8 mouse cellular contexts compared by ENCODE assay signal in the genomic region with DNA sequence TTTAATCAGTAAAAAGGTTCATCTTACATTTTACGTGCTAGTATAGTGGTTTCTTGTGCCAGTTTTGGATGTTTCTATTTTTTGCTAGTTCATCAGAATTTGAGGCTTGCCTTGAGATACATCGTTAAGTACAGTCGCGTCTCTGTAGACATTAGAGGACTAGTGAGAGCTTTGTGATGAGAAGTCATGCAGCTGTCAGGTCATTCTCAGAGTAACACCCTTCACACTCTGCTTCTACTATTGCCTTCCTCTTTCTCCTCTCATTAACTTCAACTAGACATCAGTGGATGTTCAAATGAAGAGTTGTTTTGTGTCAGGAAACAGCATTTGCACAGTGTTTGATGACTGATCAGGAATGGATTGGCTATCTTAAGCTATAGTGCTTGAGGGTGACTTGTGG. TPM values are rescaled to one million over a fixed set of nuclear protein-coding genes. Genes with fewer than 3 reads are reported as not detected.
DNase-seq lines count a peak whose midpoint lies in the region; ATAC-seq and TF ChIP-seq lines count a peak whose summit lies in the region.

No protein-coding gene starts in this region.

- H3K27me3 ChIP-seq in kidney, adult 2 months (replicated peaks; ENCODE audit: control insufficient read depth, insufficient read depth, low read length) = no peaks in the 10 kb centered on the region
- no peaks in the 10 kb centered on the region for H3K27me3 ChIP-seq in hindbrain, embryonic 12.5 days
- no peaks in the 10 kb centered on the region for H3K27me3 ChIP-seq in midbrain, embryonic 13.5 days

- TF ChIP-seq POLR2A in kidney, adult 2 months (IDR thresholded peaks at IDR 0.05; ENCODE audit: low read depth, low read length) = no peak
- TF ChIP-seq POLR2A in bone marrow, adult 2 months (IDR thresholded peaks at IDR 0.05; ENCODE audit: borderline replicate concordance, control insufficient read depth, low read depth, low read length) = no peak

- peak overlapping the region; percentile 3; the same call in 1 of the 2 replicates for H3K27ac ChIP-seq in kidney, adult 2 months (ENCODE audit: insufficient read depth, low read depth, low read length)
- H3K27ac ChIP-seq in bone marrow, adult 2 months (ENCODE audit: control insufficient read depth, insufficient read depth, low read depth, low read length, poor library complexity) = no peak overlapping the region
- no peak overlapping the region for H3K27ac ChIP-seq in hindbrain, embryonic 12.5 days
- no peak overlapping the region for H3K27ac ChIP-seq in midbrain, embryonic 13.5 days

- 0 out of 2 replicates have a peak overlapping the region, but pooled peaks have one; percentile 23 for H3K9ac ChIP-seq in hindbrain, embryonic 12.5 days
- peak overlapping the region; percentile 100 for H3K9ac ChIP-seq in midbrain, embryonic 13.5 days (replicated peaks)

- TF ChIP-seq CTCF in kidney, adult 2 months (conservative IDR thresholded peaks at IDR 0.05; ENCODE audit: insufficient read depth, insufficient read length, low read depth, low read length) = no peak
- TF ChIP-seq CTCF in bone marrow, adult 2 months (IDR thresholded peaks at IDR 0.05; ENCODE audit: control insufficient read depth, insufficient read depth, low read length) = no peak

- H3K36me3 ChIP-seq in kidney, adult 2 months (ENCODE audit: control insufficient read depth, insufficient read depth, low read length) = no peaks in the 10 kb centered on the region; the same call in 1 of the 2 replicates
- H3K36me3 ChIP-seq in hindbrain, embryonic 12.5 days = peaks cover 12% of the 10 kb centered on the region
- peaks cover 10% of the 10 kb centered on the region for H3K36me3 ChIP-seq in midbrain, embryonic 13.5 days

- no peak for ATAC-seq in hindbrain, embryonic 12.5 days (ENCODE audit: low FRiP score)
- ATAC-seq in midbrain, embryonic 13.5 days = no peak

- WGBS in kidney, adult 2 months = 11% methylated on average over 4 of the region's 4 CpGs
- WGBS in bone marrow, adult 2 months = 12% methylated on average over 4 of the region's 4 CpGs
- 37% methylated on average over 4 of the region's 4 CpGs for WGBS in hindbrain, embryonic 12.5 days
- WGBS in midbrain, embryonic 13.5 days = 25% methylated on average over 4 of the region's 4 CpGs

- H3K9me3 ChIP-seq in hindbrain, embryonic 12.5 days (replicated peaks) = no peaks in the 10 kb centered on the region
- no peaks in the 10 kb centered on the region for H3K9me3 ChIP-seq in midbrain, embryonic 13.5 days

- peaks cover 5% of the 10 kb centered on the region; the same call in 1 of the 2 replicates for H3K4me1 ChIP-seq in kidney, adult 2 months (ENCODE audit: control insufficient read depth, insufficient read depth, low read length)
- no peaks in the 10 kb centered on the region; the same call in 1 of the 2 replicates for H3K4me1 ChIP-seq in bone marrow, adult 2 months (ENCODE audit: control insufficient read depth, insufficient read depth, low read length)
- peaks cover 32% of the 10 kb centered on the region for H3K4me1 ChIP-seq in hindbrain, embryonic 12.5 days
- H3K4me1 ChIP-seq in midbrain, embryonic 13.5 days (replicated peaks) = peaks cover 43% of the 10 kb centered on the region

- no peak for DNase-seq in kidney, adult 2 months
- DNase-seq in kidney, postnatal 4 days = no peak
- DNase-seq in frontal cortex, adult 2 months (ENCODE audit: extremely low spot score in 1 of 2, low spot score in 1 of 2) = no peak
- DNase-seq in cerebellum, postnatal 10 days = no peak
- no peak for DNase-seq in layer of hippocampus, postnatal 14 days (ENCODE audit: low spot score in 2 of 2)

- H3K4me2 ChIP-seq in hindbrain, embryonic 12.5 days (replicated peaks) = peak overlapping the region; percentile 77
- peak overlapping the region; percentile 84 for H3K4me2 ChIP-seq in midbrain, embryonic 13.5 days (replicated peaks)

- H3K4me3 ChIP-seq in kidney, adult 2 months (ENCODE audit: insufficient read depth, low read depth, low read length) = peak overlapping the region; percentile 20; the same call in 1 of the 2 replicates
- H3K4me3 ChIP-seq in bone marrow, adult 2 months (replicated peaks; ENCODE audit: control insufficient read depth, low read depth, low read length) = peak overlapping the region; percentile 10
- peak overlapping the region; percentile 98 for H3K4me3 ChIP-seq in hindbrain, embryonic 12.5 days
- peak overlapping the region; percentile 100 for H3K4me3 ChIP-seq in midbrain, embryonic 13.5 days (replicated peaks)

RNA-seq across cellular contexts. Expression of a gene that starts 1.9 kb away (rescaled TPM):
- polyA plus RNA-seq in kidney, adult 2 months (2012; rRNA removed) = 9.9 and 14.0 TPM in 2 replicates
- 76.2 and 86.6 TPM in 2 replicates for polyA plus RNA-seq in bone marrow, adult 2 months (2011; ENCODE audit: insufficient read depth, insufficient read length, low replicate concordance, missing spikeins)
- polyA plus RNA-seq in hindbrain, embryonic 12.5 days (2016; fragmentation: Nextera tagmentation; extraction: Ambion mirVana) = 219 and 236 TPM in 2 replicates
- polyA plus RNA-seq in midbrain, embryonic 13.5 days (2015; fragmentation: Nextera tagmentation; extraction: Ambion mirVana) = 254 and 270 TPM in 2 replicates
- 65.9 and 73.2 TPM in 2 replicates for polyA plus RNA-seq in frontal cortex, adult 2 months (2012; rRNA removed)
- 10 to 100 TPM; 97.3 to 99.9 TPM for total RNA-seq in layer of hippocampus, postnatal 14 days (2021)

RNA-seq across cellular contexts. Expression of a gene that starts 28.1 kb away (rescaled TPM):
- polyA plus RNA-seq in kidney, adult 2 months (2012; rRNA removed) = 10.7 and 10.9 TPM in 2 replicates
- polyA plus RNA-seq in bone marrow, adult 2 months (2011; ENCODE audit: insufficient read depth, insufficient read length, low replicate concordance, missing spikeins) = 2.5 and 3.8 TPM in 2 replicates
- 42.4 and 42.6 TPM in 2 replicates for polyA plus RNA-seq in hindbrain, embryonic 12.5 days (2016; fragmentation: Nextera tagmentation; extraction: Ambion mirVana)
- 39.5 and 40.7 TPM in 2 replicates for polyA plus RNA-seq in midbrain, embryonic 13.5 days (2015; fragmentation: Nextera tagmentation; extraction: Ambion mirVana)
- 58.5 and 68.6 TPM in 2 replicates for polyA plus RNA-seq in frontal cortex, adult 2 months (2012; rRNA removed)
- 10 to 100 TPM; 69.9 to 74.4 TPM for total RNA-seq in layer of hippocampus, postnatal 14 days (2021)

Comparison
In these comparisons a context has a peak if more than half of its experiments do, and no peak if none do; other contexts are left out.
1. H3K4me3 ChIP-seq: peak in every context shown above with its lines; median percentile 100 in midbrain, embryonic 13.5 days; 98 in hindbrain, embryonic 12.5 days; 20 in kidney, adult 2 months; 10 in bone marrow, adult 2 months.